Mouse (Mus musculus) right cerebral cortex, postnatal 25 days (tissue): ENCODE data around the gene Gm12355.
A peak's percentile ranks its signal among the peaks of the same experiment; 100 is the strongest.
"Not testable (repeated sequence)": the region's sequence is repeated elsewhere in the genome, so short reads cannot be mapped to it uniquely, and the experiment has no call there.

ENCODE experiments used
- DNase-seq: peaks from one replicate; pipeline ENCODE4 v3.0.0; 2022

Gm12355 gene

DNA sequence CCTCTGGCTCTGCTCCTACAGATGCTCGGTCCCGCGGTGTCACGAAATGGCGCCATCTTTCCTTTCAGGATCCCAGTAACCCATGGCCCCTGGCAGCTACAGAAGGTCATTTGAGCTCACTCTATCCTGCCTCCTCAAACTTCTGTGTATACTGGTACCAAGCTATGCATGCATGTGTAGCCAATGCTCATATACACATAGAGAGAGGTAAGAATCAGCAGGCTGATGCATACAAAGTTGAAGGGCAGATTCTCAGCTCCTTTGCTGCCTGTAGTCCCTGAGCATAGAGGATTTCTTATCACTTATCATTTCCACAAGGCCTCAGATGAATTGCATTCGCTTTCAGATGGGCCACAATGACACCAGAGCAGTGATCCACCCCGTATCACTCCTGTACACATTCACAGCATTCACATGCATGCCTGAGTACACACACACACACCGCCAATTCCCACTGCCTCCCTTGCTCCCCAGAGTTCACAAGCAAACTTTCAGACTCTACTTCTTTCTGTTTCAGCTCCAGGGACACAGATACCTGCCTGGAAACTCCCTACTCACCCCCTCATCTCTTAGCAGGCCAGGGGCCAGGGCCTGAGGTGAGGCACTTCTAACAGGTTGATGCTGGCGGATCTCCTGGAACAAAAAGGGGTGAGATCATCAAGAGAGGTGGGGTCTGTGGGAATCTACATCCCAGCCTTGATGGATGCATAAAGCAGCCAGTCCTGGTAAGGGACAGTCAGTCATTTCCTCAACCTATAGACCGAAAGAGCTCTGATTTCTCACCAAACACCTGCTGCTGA, at the start of gene Gm12355, which contains the start of gene Gsdma3:
Gene Gm12355 (minus strand): TSS at position 51 of the 800 bp plus-strand sequence.
Gene Gsdma3 (plus strand): TSS at position 750 of the 800 bp plus-strand sequence.
- no peak for DNase-seq

DNA sequence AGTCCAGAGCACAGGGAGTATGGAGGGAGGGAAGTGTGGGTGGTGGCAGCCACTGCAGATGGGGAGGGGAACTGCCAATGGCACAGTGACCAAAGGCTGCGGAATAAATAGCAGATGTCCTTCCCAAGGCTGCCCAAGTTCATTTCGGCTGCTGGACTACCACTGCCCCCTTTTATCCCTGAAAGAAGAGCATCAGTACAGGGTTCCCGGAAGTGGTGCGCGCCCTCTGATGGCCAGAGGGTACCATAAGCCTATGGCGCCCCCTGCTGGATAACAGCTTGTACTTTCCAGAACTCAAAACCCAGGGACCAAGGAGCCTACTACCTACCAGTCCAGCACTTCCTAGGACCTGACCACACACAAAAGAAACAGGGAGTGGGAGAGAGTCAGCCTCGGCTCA, 47.7 kb upstream of the Gm12355 start:
- DNase-seq, result peak; percentile 23

DNA sequence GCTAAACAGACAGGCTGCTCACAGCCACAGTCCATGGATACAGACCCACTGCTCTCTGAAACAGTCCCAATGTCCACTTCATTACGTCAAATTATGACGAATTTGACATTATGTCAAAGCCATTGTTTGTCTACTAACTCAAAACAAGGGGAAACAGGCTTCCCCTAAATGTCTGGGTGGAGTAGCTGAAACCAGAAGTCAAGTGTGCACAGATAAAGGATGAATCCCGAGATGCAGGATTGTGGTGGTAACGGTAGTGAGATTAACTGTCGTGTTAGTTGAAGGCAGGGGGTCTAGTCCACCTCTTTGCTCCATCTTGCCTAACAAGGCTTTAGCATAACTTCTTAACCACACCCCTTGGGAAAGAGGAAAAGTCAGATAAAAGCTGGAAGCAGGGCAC, 47.0 kb upstream of the Gm12355 start:
- DNase-seq, result no peak

DNA sequence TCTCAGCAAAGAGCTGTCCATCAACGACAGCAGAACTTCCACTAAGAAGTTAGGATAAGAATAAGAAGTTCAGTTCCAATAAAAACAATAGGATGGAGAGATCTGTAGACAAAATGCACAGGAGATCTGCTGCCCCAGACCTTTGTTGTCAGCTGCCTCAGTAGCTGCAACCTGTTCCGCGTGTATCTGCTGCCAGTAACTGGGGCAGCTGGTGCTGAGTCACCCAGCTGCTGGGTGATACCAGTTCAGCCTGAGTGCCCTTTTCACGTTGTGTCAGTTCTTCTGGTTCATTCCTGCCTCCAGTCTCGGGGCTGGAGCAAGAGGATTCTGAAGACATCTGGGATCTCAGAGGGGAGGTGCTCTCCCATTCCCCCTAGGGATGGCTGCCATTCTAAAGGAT, 46.4 kb upstream of the Gm12355 start:
- DNase-seq, result no peak

DNA sequence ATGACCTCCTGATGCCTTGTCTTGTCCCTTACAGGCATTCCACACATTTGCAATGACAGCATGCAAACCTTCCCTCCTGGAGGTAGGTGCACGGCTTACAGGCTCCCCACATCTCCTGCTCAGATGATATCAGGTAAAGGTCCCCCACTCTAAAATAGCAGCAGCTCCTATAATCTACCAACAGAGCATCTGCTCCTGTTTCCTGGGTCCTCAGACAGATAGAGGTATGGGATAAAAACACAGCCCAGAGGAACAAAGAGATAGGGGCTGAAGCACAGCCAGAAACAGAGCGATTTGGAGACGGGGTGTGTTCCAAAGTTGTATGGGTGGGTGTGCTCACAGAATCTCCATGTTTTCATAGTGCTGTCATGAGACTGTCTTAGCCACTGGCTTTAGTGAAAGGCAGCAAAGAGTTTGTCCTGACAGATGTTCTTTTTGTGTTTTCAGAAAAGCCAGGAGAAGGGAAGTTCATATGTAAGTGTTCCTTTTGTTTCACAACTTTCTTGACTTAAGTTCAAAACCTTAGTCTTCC, 45.9 kb upstream of the Gm12355 start:
- DNase-seq, result no peak

DNA sequence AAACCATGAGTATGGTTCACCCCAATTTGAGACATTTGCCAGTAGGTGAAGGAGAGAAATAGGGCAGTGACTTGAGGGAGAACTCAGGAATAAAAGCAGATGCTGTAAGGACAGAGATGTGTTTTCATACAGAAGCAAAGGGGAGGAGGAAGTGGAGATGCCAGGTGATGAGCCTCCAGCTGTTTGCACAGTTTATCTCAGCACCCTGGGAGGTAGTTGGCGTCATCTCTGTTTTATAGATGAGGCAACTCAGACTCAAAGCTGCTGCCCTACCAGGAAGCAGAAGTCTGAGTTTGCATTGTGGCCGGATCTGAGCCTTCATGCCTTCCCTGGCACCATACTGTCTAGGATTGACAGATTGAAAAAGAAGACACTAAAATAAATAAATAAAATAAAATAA, 43.5 kb upstream of the Gm12355 start:
- DNase-seq, result no peak

DNA sequence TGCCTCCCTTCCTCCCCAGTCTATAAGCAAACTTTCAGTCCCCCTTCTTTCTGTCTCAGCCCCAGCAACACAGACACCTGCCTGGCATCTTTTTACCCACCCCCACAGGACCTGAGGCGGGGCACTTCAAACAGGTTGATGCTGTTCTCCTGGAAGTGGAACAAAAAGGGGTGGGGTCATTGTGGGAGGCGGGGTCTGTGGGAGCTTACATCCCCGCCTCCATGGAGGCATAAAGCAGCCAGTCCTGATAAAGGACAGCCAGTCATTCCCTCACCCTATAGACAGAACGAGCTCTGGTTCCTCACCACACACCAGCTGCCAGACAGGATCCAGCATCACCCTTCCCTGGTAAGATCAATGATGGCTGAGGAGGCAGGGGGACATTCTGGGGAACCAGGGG, 38.6 kb upstream of the Gm12355 start, which contains the start of gene Gsdma:
Gene Gsdma (plus strand): TSS at position 261 of the 400 bp plus-strand sequence.
- DNase-seq, result no peak

DNA sequence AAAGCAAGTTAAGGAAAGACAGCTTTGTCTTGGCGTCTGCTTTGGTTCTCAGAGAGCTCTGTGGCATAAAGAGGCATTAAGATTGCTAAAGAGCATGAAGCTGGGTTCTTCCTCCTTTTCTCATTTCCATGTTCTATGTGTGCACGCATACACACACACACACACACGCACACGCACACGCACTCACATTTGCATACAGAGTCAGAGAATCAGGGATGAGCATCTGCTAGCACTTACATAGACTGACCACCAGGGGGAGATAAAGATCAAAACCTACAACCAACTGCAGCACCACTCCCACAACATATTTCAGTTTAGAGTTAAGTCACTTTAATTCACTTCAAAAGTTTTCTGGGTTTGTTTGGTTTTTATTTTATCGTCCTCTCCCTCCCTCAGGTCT, 35.1 kb upstream of the Gm12355 start:
- peak; percentile 13 for DNase-seq

DNA sequence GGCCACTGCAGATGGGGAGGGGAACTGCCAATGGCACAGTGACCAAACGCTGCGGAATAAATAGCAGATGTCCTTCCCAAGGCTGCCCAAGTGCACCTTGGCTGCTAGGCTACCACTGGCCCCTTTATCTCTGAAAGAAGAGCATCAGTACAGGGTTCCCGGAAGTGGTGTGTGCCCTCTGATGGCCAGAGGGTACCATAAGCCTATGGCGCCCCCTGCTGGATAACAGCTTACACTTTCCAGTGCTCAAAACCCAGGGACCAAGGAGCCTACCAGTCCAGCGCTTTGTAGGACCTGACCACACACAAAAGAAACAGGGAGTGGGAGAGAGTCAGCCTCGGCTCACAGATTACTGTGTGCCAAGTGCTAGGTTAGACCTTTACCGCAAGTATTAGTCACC, 29.6 kb upstream of the Gm12355 start:
- peak; percentile 4 for DNase-seq

DNA sequence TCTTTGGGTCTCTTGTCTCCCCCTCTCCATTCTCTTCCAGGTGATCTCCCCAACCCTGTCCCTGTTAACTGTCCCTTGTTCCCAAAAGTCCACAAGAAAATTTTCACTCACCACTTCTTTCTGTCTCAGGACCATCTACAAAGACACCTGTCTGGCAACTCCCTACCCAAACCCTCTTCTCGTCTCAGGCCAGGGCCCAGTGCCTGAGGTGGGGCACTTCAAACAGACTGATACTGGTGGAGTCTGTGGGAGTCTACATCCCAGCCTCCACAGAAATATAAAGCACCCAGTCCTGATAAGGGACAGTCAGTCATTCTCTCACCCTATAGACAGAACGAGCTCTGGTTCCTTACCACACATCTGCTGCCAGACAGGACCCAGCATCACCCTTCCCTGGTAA, 21.0 kb upstream of the Gm12355 start, which contains the start of gene Gsdma2:
Gene Gsdma2 (plus strand): TSS at position 301 of the 400 bp plus-strand sequence.
- no peak for DNase-seq

DNA sequence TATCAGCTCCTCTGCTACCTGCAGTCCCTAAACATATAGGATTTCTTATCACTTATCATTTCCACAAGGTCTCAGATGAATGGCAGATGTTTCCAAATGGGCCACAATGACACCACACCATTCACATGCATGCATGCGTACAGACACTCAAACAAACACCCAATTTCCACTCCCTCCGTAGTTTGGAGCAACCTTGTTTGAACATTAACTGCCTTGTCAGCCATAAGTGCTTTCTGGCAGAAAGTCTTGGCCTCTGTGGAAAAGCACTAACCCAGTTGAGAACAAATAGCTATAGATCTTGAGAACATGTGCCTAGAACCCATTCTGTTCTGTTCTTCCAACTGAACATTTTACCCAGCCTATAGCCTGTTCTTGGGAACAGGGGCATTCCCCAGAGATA, 20.5 kb upstream of the Gm12355 start:
- no peak for DNase-seq

DNA sequence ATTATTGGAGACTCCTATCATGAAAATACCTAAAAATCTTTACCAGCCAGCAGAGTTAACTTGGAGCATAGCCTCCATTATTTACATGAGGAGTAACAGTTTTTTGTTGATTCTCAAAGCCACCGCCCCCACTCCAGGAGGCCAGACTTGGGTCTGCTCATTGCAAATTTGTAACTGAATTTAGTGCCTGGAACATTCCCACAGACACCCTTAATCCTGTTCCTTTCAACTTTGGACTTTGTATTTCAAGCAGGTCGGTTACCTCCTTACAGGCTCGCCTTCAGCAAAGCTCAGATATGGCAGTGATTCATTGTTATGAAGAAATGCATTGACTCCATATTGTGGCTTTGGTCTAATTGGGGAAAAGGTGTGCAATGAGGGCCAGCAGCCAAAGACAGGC, 19.3 kb upstream of the Gm12355 start:
- no peak for DNase-seq

DNA sequence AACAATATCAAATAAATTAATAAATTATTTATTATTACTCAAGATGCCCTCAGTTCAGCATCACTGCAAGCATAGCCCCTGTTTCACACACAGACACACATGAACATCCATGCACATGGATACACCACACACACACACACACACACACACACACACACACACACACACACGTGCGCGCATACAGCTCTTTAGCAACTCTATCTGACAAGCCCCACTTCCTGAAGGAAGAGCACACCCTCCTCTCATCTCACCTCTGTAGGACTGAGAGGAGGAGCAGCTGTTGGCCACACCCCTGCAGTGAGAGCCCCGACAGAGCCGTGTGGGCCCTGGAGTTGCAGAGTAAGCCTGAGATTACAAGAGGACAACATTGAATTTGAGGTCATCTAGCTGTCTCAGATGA, 14.6 kb upstream of the Gm12355 start:
- no peak for DNase-seq

DNA sequence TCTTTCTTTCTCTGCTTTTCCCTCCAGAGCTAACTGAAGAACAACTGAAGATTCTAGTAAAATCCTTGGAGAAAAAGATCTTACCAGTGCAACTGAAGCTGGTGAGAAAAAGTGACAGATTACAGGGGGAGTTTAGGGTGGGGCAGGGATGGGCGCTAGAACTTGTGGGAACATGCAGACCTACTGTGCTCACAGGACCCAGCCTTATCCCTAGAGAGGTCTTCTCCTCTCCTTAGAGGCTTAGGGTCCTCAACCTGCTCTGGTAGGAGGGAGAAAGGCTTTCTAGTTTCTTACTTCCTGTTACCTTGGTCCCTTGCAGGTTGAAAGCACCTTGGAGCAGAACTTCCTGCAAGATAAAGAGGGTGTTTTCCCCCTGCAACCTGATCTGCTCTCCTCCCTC, 12.0 kb upstream of the Gm12355 start:
- no peak for DNase-seq

DNA sequence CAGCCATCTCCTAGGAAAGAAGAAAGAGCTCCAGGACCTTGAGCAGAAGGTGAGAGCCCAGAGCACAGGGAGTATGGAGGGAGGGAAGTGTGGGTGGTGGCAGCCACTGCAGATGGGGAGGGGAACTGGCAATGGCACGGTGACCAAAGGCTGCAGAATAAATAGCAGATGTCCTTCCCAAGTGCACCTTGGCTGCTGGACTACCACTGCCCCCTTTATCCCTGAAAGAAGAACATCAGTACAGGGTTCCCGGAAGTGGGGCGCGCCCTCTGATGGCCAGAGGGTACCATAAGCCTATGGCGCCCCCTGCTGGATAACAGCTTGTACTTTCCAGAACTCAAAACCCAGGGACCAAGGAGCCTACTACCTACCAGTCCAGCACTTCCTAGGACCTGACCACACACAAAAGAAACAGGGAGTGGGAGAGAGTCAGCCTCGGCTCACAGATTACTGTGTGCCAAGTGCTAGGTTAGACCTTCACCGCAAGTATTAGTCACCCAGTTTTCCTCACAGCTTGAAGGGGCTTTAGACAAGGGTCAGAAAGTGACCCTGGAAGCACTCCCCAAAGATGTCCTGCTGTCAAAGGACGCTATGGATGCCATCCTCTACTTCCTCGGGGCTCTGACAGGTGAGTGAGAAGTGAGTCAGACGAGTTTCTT, 10.0 kb upstream of the Gm12355 start:
- not testable (repeated sequence) for DNase-seq

DNA sequence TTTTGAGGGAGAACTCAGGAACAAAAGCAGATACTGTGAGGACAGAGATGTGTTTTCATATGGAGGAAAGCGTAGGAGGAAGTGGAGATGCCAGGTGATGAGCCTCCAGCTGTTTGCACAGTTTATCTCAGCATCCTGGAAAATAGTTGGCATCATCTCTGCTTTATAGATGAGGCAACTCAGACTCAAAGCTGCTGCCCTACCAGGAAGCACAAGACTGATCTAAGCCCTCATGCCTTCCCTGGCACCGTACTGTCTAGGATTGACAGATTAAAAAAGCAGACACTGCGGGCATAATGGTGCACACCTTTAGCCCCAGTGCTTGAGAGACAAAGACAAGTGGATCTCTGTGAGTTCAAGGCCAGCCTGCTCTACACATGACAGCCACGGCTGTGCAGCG, 5.2 kb upstream of the Gm12355 start:
- no peak for DNase-seq

DNA sequence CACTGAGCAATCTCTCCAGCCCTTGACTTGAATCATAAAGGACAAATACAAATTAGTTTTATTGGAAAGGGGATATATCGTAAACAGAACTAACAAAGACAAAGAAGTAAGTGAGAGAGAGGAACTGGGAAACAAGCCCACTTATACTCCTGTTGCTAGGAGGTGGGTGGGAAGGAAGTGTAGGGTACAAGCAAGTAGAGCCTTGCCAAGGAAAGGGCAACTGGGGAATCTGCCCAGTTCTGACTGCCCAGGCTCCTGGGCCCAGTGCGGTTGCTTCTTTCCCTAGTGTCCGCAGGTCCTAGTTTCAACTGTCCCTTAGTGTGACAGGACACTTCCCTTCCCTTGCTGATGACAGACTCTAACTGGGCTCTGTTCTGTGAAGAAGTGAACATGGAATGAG, 3.2 kb upstream of the Gm12355 start:
- no peak for DNase-seq

DNA sequence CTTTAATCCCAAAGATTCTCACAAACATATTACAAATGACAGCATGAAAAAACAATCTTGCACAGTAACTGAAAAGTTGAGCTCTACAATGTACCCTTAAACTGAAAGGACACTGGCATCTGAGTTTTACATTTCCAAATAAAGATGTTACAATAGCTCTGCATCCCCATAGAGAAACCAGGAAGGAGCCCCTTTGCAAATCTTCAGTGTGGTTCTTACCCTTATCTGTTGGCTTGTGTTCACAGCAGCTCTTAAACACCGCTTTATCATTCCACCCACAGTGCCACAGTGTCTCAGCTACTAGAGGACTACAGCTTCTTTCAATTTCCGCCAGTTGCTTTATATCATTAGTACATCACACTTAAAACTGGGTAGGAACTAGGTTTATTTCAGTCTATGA, 1.1 kb downstream of the Gm12355 start:
- DNase-seq, result not testable (repeated sequence)

DNA sequence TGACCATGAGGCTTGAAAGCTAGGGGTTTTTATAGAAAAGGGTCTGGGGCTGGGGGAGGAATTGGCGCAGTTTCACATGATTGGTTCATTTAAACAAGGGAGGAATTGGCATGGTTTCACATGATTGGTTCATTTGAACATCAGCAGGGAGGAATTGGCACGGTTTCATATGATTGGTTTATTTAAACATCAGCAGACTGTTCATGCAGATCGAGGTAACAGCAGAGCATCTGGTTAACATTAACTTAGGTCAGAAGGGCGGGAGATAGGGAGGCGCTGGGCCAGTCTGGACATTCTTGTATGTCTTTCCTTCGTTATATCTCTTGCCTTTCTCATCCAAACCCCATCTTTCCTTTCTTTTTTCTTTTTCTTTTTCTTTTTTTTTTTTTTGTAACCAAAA, 1.5 kb downstream of the Gm12355 start:
- not testable (repeated sequence) for DNase-seq

DNA sequence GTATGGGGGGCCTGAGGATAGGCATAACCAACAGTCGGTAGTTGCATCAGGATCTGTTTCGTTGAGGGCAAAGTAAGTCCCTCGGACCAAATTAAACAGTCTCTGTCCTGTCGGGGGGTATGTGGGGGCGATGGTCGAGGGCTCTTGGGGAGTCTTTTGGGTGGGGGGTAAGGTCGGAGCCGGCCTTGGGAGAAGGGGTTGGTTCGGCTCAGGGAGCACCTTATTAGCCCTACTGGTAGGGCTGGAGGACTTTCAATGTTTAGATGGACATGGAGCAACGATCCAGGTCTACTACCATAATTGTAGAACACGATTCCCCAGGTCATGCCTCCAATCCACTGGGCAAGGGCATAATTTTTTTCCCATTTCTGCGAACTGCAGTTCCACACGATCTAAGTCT, 4.7 kb downstream of the Gm12355 start:
- no peak for DNase-seq

DNA sequence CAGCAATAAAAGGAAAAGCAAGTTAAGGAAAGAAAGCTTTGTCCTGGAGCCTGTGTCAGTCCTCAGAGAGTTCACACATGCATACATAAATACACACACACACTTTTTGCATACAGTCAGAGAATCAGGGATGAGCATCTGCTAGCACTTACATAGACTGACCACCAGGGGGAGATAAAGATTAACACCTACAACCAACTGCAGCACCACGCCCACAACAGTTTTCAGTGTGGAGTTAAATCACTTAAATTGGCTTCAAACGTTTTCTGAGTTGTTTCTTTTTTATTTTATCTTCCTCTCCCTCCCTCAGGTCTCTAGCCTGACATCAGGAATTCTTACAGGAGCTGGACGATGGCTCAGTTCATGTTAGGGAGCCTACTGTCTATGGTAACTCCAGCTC, 18.7 kb downstream of the Gm12355 start:
- no peak for DNase-seq

DNA sequence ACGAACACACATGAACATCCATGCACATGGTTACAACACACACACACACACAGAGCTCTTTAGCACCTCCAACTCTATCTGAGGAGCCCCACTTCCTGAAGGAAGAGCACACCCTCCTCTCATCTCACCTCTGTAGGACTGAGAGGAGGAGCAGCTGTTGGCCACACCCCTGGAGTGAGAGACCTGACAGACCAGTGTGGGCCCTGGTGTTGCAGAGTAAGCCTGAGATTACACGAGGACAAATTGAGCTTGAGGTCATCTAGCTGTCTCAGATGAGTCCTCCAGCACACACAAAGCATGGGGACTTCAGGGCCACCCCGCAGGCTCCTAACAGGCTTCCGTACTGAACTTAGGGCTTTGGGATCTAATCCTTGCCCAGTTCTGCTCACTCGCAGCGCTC, 20.6 kb downstream of the Gm12355 start:
- DNase-seq, result not testable (repeated sequence)

DNA sequence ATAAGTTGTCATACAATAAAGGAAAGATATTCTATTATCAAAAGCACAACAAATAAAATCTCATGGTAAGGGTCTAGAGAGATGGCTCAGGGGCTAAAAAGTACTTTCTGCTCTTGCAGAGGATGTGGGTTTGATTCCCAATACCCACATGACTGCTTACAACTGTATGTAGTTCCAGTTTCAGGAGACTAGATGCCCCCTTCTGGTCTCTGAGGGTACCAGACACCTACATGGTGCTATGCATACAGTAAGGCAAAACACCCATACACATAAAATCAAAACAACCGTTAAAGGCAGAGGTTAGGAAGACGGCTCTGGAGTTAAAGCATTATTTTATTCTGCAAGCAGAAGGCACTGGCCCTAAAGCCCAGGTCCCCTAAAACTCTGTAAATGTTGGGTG, 21.5 kb downstream of the Gm12355 start:
- no peak for DNase-seq

DNA sequence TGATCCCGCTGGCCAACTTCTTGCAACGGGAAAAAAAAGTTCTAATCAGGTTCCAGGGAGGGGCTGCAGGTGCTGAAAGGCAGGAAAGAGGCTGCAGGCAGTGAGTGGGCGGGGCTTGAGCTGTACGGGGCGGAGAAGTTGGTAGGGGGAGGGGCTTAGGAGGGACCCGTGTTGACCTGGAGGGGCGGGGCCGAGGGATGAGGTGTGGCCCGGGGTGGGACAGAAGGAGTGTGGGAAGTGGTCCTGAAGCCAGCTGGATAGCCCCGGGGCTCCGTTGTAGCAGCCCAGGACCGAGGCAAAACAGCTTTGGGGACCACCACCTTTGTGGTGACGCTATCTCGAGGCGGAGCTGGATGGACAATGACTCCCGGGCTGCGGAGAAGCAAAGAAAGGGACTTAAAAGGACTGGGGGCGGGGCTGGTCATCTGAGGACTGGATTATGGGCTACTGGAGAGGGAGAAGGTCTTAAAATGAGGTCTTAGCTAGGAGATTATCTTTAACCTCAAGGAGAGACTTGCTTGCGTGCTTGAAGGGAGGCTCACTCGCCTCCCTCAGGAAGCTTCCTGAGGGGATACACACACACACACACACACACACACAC, 23.3 kb downstream of the Gm12355 start:
- no peak for DNase-seq
